Mouse (Mus musculus): ENCODE data around the gene Fgb. TPM values are rescaled to one million over a fixed set of nuclear protein-coding genes. Genes with fewer than 3 reads are reported as not detected.

The Fgb gene
- total and polyA plus RNA-seq, 2 experiments from 2014 or later = not detected

GRCm38 (mm10) chr3:83020387-83020786, 29.3 kb downstream of the Fgb start:
- no peak for ATAC-seq
- Histone ChIP-seq H3K4me3 (ENCODE audit: low read length) (no peak overlapping the region), H3K27ac (no peak overlapping the region), H3K4me1 (ENCODE audit: insufficient read depth, low read length) (no peaks in the 10 kb centered on the region), H3K9ac (replicated peaks; ENCODE audit: low read length) (no peak overlapping the region), H3K4me2 (ENCODE audit: low read depth, low read length) (no peak overlapping the region), H3K36me3 (ENCODE audit: insufficient read depth, low read length) (no peaks in the 10 kb centered on the region), H3K27me3 (ENCODE audit: insufficient read depth, low read length) (no peaks in the 10 kb centered on the region), H3K9me3 (ENCODE audit: low read length) (no peaks in the 10 kb centered on the region)
- WGBS = 84% methylated on average over 2 of the region's 2 CpGs
- DNase-seq (ENCODE audit: low spot score) = no peak
- no peak for TF ChIP-seq CTCF (IDR thresholded peaks at IDR 0.05; ENCODE audit: low read depth)

GRCm38 (mm10) chr3:83016236-83016635, 33.4 kb downstream of the Fgb start:
- Histone ChIP-seq H3K4me3 (ENCODE audit: low read length) (no peak overlapping the region), H3K9ac (replicated peaks; ENCODE audit: low read length) (no peak overlapping the region), H3K27me3 (ENCODE audit: insufficient read depth, low read length) (no peaks in the 10 kb centered on the region), H3K9me3 (ENCODE audit: low read length) (no peaks in the 10 kb centered on the region), H3K27ac (no peak overlapping the region), H3K36me3 (ENCODE audit: insufficient read depth, low read length) (no peaks in the 10 kb centered on the region), H3K4me2 (ENCODE audit: low read depth, low read length) (no peak overlapping the region), H3K4me1 (ENCODE audit: insufficient read depth, low read length) (no peaks in the 10 kb centered on the region)
- DNase-seq (ENCODE audit: low spot score) (no peak), ATAC-seq (no peak)
- WGBS = 88% methylated on average over 1 of the region's 1 CpGs
- no peak for TF ChIP-seq CTCF (IDR thresholded peaks at IDR 0.05; ENCODE audit: low read depth)

- 88% methylated on average over 10 of the region's 10 CpGs for WGBS
- Histone ChIP-seq H3K4me2 (ENCODE audit: low read depth, low read length) (no peak overlapping the region), H3K9ac (replicated peaks; ENCODE audit: low read length) (no peak overlapping the region), H3K4me1 (ENCODE audit: insufficient read depth, low read length) (no peaks in the 10 kb centered on the region), H3K4me3 (ENCODE audit: low read length) (no peak overlapping the region), H3K27me3 (ENCODE audit: insufficient read depth, low read length) (no peaks in the 10 kb centered on the region), H3K36me3 (ENCODE audit: insufficient read depth, low read length) (no peaks in the 10 kb centered on the region), H3K9me3 (ENCODE audit: low read length) (no peaks in the 10 kb centered on the region), H3K27ac (no peak overlapping the region)
- no peak for ATAC-seq
- TF ChIP-seq CTCF (IDR thresholded peaks at IDR 0.05; ENCODE audit: low read depth) = no peak
- DNase-seq (ENCODE audit: low spot score) = no peak
Observed at GRCm38 (mm10) chr3:83013951-83014350, 35.7 kb downstream of the Fgb start.

- Histone ChIP-seq H3K27me3 (ENCODE audit: insufficient read depth, low read length) (no peaks in the 10 kb centered on the region), H3K36me3 (ENCODE audit: insufficient read depth, low read length) (no peaks in the 10 kb centered on the region), H3K27ac (no peak overlapping the region), H3K4me3 (ENCODE audit: low read length) (no peak overlapping the region), H3K9ac (replicated peaks; ENCODE audit: low read length) (no peak overlapping the region), H3K9me3 (ENCODE audit: low read length) (no peaks in the 10 kb centered on the region), H3K4me2 (ENCODE audit: low read depth, low read length) (no peak overlapping the region), H3K4me1 (ENCODE audit: insufficient read depth, low read length) (no peaks in the 10 kb centered on the region)
- 92% methylated on average over 19 of the region's 19 CpGs for WGBS
- TF ChIP-seq CTCF (IDR thresholded peaks at IDR 0.05; ENCODE audit: low read depth) = no peak
- no peak for DNase-seq (ENCODE audit: low spot score)
- ATAC-seq = no peak
Observed at GRCm38 (mm10) chr3:83012636-83013035, 37.0 kb downstream of the Fgb start.

- DNase-seq (ENCODE audit: low spot score) (peak; percentile 36), ATAC-seq (0 out of 2 replicates have a peak, but pooled peaks have one; percentile 29)
- no peaks in the 10 kb centered on the region for H3K4me1 ChIP-seq (ENCODE audit: insufficient read depth, low read length)
- H3K27me3 ChIP-seq (ENCODE audit: insufficient read depth, low read length) = no peaks in the 10 kb centered on the region
- 52% methylated on average over 4 of the region's 4 CpGs for WGBS
- no peaks in the 10 kb centered on the region for H3K36me3 ChIP-seq (ENCODE audit: insufficient read depth, low read length)
- no peak overlapping the region for H3K27ac ChIP-seq
- H3K4me2 ChIP-seq (ENCODE audit: low read depth, low read length) = no peak overlapping the region
- TF ChIP-seq CTCF (IDR thresholded peaks at IDR 0.05; ENCODE audit: low read depth) = no peak
- no peaks in the 10 kb centered on the region for H3K9me3 ChIP-seq (ENCODE audit: low read length)
- no peak overlapping the region for H3K9ac ChIP-seq (replicated peaks; ENCODE audit: low read length)
- H3K4me3 ChIP-seq (ENCODE audit: low read length) = no peak overlapping the region
Observed at GRCm38 (mm10) chr3:83011565-83011964, 38.1 kb downstream of the Fgb start.

GRCm38 (mm10) chr3:83011136-83011535, 38.5 kb downstream of the Fgb start:
- H3K4me3 ChIP-seq (ENCODE audit: low read length) = no peak overlapping the region
- no peak overlapping the region for H3K9ac ChIP-seq (replicated peaks; ENCODE audit: low read length)
- H3K4me1 ChIP-seq (ENCODE audit: insufficient read depth, low read length) = no peaks in the 10 kb centered on the region
- WGBS = 84% methylated on average over 4 of the region's 4 CpGs
- H3K36me3 ChIP-seq (ENCODE audit: insufficient read depth, low read length) = no peaks in the 10 kb centered on the region
- no peak overlapping the region for H3K27ac ChIP-seq
- no peak overlapping the region for H3K4me2 ChIP-seq (ENCODE audit: low read depth, low read length)
- H3K9me3 ChIP-seq (ENCODE audit: low read length) = no peaks in the 10 kb centered on the region
- TF ChIP-seq CTCF (IDR thresholded peaks at IDR 0.05; ENCODE audit: low read depth) = no peak
- ATAC-seq (no peak), DNase-seq (ENCODE audit: low spot score) (no peak)
- H3K27me3 ChIP-seq (ENCODE audit: insufficient read depth, low read length) = no peaks in the 10 kb centered on the region

GRCm38 (mm10) chr3:83010291-83010690, 39.4 kb downstream of the Fgb start:
- H3K9me3 ChIP-seq (ENCODE audit: low read length) = no peaks in the 10 kb centered on the region
- WGBS = 84% methylated on average over 11 of the region's 11 CpGs
- H3K4me3 ChIP-seq (ENCODE audit: low read length) = no peak overlapping the region
- H3K9ac ChIP-seq (replicated peaks; ENCODE audit: low read length) = no peak overlapping the region
- no peaks in the 10 kb centered on the region for H3K36me3 ChIP-seq (ENCODE audit: insufficient read depth, low read length)
- no peaks in the 10 kb centered on the region for H3K4me1 ChIP-seq (ENCODE audit: insufficient read depth, low read length)
- H3K4me2 ChIP-seq (ENCODE audit: low read depth, low read length) = no peak overlapping the region
- DNase-seq (ENCODE audit: low spot score) = no peak
- no peaks in the 10 kb centered on the region for H3K27me3 ChIP-seq (ENCODE audit: insufficient read depth, low read length)
- no peak overlapping the region for H3K27ac ChIP-seq
- no peak for ATAC-seq
- TF ChIP-seq CTCF (IDR thresholded peaks at IDR 0.05; ENCODE audit: low read depth) = no peak

Measured in hindbrain, postnatal 0 days (tissue).